Mouse (Mus musculus) C2C12 (cell line): ENCODE measurements around the gene Olfr157.

Experiments
- CTCF ChIP-seq: IDR thresholded peaks from one replicate; pipeline ENCODE4 v1.5.1; 2011; ENCODE audit not compliant: control insufficient read depth, insufficient read depth, insufficient read length
- MAX ChIP-seq: IDR thresholded peaks from one replicate; pipeline ENCODE4 v1.6.1; 2011; ENCODE audit warnings: mild to moderate bottlenecking, control low read depth
- MYOD1 ChIP-seq: IDR thresholded peaks from one replicate; pipeline ENCODE4 v1.6.1; 2011; ENCODE audit warnings: low read depth; ENCODE audit not compliant: control insufficient read depth, insufficient read length
- MYOG ChIP-seq: IDR thresholded peaks from one replicate; pipeline ENCODE4 v1.6.1; 2011; ENCODE audit not compliant: control insufficient read depth, insufficient read length; ENCODE audit errors: extremely low read depth
- USF1 ChIP-seq: IDR thresholded peaks from one replicate; pipeline ENCODE4 v1.6.1; 2011; ENCODE audit warnings: low read depth, mild to moderate bottlenecking, control low read depth, moderate library complexity

- no peak for TF ChIP-seq CTCF
- TF ChIP-seq USF1 = no peak
- TF ChIP-seq MYOG = no peak
- no peak for TF ChIP-seq MYOD1
- TF ChIP-seq MAX = no peak
Measured at GRCm38 (mm10) chr4:43798936-43799335, 41.1 kb downstream of the Olfr157 start.
